Mouse (Mus musculus): ENCODE measurements at regions not wholly inside any gene's neighbourhood (a gene's known extent, or its start where the extent isn't known, plus 50 kb on each side); places are given as distances from the start of the nearest gene placed in this dataset.
"Not testable (repeated sequence)": the region's sequence is repeated elsewhere in the genome, so short reads cannot be mapped to it uniquely, and the experiment has no call there.

GRCm38 (mm10) chr1:43305349-43306278 is 108.8 kb upstream of the Fhl2 start:
- peak; percentile 13 for DNase-seq (ENCODE audit: low read depth, low spot score)

GRCm38 (mm10) chr1:43310711-43311695 is 114.2 kb upstream of the Fhl2 start:
- peak; percentile 32 for DNase-seq (ENCODE audit: low read depth, low spot score)

DNA sequence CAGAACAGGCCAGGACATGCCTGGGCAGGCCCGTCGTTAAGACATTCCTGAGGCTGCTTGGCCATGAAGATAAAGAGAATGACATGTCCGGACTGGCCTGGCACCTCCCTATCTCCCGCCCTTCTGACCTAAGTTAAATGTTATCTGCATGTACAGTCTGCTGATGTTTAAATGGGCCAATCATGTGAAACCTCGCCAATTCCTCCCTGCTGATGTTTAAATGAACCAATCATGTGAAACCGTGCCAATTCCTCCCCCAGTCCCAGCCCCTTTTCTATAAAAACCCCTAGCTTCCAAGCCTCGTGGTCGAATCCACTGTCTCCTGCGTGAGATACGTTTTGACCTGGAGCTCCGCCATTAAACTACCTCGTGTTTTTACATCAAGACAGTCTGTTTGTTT is 119.5 kb upstream of the Fhl2 start:
- DNase-seq (ENCODE audit: low read depth, low spot score), result not testable (repeated sequence)

DNA sequence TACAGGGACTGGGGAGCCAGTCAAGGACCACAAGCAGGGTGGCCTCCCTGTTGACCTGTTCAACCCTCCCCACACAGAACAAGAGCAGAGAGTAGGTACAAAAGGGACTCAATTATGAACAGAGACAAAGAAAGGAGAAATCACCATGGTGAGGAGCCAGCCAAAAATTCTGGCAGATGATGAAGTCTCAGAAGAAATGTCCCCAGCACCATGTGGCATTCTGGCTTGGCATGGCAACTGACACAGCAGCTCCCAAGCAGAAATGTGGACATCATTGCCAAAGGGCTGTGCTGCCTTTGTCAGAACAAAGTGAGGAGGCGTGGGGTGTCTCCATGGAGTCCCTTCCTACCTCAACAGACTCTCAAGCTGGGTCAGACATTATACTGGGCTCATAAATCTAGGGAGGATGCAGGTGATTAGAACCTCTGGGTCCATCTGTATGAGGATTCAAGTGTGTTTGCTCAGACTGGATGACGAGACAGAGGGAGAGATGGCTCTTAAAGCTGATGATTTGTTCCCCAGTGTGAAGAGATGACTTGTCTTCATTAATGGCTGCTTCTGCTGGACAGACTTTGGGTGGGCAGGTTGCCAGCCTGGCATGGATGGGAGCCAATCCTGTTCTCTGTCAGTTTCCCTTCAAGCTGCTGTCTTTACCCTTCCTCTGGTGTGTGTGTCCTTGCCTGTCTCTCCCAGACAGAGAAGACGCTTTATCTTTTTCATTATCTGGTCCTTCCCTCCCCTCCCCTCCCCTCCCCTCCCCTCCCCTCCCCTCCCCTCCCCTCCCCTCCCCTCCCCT is 120.5 kb upstream of the Fhl2 start:
- DNase-seq (ENCODE audit: low read depth, low spot score), result no peak

DNA sequence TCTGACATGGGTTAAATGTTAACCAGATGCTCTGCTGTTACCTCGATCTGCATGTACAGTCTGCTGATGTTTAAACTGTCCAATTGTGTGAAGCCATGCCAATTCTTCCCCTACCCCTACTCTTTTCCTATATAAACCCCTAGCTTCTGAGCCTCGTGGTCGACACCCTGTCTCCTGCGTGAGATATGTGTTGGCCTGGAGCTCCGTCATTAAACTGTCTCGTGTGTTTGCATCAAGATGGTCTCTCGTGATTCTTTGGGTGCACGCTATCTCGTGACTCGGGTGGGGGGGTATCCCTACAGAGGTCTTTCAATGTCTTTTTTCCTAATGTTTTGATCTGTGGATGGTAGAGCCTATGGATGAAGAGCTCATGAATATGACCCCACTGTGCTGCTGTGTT is 110.9 kb upstream of the Nck2 start:
- DNase-seq (ENCODE audit: low read depth, low spot score), result not testable (repeated sequence)

GRCm38 (mm10) chr1:43337168-43337784 is 107.1 kb upstream of the Nck2 start:
- no peak for DNase-seq (ENCODE audit: low read depth, low spot score)

GRCm38 (mm10) chr1:43338096-43338915 is 106.1 kb upstream of the Nck2 start:
- no peak for DNase-seq (ENCODE audit: low read depth, low spot score)

DNA sequence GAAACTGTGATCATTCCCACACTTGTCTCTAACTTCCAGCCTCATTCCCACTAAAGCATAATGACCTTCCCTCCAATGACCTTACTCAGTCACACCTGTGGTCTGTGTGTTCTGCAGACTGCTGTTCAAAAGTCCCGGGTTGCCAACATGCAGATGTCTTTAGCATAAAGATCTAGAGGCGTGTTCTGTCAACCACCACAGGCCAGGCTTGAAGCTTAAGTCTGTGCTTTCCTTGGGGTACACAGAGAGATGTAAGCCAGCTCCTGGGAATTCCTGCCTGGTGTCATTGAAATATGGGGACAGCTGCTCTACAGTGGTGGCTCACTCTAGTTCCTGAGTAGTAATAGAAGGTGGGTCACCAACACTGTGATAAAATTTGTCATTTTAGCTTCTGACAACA is 101.5 kb upstream of the Nck2 start:
- no peak for DNase-seq (ENCODE audit: low read depth, low spot score)

GRCm38 (mm10) chr1:43343410-43343809 is 101.0 kb upstream of the Nck2 start:
- no peak for DNase-seq (ENCODE audit: low read depth, low spot score)

DNA sequence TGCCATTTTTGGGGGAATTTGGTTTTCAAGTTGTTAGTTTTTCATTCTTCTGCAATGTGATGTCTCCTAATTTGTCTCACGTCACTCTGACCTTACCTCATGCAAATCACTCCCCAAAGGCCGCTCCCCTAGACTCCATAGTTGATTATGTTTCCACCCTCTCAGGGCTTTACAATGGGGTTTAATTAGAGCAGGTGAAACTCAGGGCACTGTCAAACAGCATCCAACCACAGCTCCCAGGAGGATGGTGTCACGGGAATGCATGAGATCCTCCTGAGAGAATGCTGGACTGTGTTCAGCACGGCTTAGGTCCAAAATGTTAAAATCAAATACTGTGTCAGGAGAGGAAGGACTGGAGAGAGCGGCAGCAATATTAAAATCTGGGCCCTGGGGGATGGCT is 100.4 kb upstream of the Nck2 start:
- DNase-seq (ENCODE audit: low read depth, low spot score), result no peak

GRCm38 (mm10) chr1:43347152-43347551 is 97.2 kb upstream of the Nck2 start:
- DNase-seq (ENCODE audit: low read depth, low spot score), result no peak

DNA sequence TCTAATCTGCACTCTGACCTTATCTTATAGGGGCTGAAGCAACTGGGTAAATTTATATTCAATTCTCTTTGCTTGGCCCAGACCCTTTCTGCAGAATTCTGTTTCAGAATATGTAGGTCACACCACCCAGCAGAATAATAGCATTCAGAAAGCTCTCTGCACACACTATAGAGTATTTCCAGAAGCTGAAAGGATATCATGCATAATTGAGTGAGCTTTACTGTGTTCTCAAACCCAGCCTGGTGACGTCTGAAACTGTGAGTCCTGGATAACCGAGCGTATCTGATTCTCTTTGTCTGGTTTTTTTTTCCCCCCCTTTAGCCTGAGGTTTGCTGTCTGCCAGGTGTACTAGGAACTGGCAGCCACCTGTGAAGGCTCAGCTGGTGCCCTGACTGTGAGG is 94.4 kb upstream of the Nck2 start:
- no peak for DNase-seq (ENCODE audit: low read depth, low spot score)

DNA sequence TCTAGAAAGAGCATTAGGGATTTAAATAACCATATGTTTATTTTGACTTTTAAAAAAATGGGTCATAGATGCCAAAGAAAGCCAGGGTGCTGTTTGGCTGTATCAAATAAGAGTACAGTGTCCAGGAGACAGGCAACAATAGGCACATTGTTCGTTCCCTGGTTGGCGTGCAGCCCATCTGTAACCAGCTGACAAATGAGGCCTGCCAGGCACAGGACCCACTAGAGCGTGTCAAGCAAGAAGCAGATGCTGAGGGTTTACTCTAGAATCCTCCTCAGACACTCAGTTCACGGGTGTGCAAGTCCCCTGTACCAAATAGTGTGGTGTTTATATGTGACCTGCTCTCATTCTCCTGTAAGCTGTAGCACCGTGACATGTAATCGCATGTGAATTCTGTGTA is 86.2 kb upstream of the Nck2 start:
- peak; percentile 52 for DNase-seq (ENCODE audit: low read depth, low spot score)

DNA sequence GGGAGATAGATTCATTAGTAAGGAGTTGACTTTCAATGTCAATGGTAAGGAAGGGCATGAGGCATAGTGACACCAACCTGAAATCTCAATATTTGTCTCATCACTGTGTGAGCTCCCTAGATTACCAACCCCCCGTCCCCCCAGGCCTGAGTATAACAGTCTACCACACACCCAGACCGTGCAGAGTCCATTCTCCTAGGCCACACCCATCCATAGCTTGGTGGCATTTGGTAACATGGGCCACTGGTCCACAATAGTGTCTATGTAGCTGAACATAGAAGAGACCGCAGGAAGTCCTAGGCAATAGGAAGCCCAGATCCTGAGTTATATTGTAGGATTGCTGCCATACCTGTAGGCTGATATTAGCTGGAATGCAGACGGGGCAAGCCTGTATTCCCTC is 84.7 kb upstream of the Nck2 start:
- no peak for DNase-seq (ENCODE audit: low read depth, low spot score)

DNA sequence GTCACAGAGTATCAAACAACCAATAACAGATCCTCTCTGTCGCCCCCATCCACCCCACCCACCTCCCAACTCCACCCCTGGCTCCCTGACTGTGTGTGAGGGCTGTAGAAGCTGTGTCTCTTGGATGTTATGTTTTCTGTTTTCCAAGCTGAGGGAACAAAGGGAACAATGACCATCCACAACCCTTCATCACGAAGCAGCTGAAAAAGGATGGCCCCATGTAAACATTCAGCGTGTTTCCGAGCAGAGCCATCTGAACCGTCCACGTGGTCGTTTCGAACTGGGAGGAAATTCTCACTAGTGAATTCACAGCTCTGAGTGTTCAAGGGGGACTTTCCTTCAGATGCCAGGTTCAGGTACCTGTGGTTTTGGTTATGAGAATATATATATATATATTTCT is 84.1 kb upstream of the Nck2 start:
- DNase-seq (ENCODE audit: low read depth, low spot score), result no peak

DNA sequence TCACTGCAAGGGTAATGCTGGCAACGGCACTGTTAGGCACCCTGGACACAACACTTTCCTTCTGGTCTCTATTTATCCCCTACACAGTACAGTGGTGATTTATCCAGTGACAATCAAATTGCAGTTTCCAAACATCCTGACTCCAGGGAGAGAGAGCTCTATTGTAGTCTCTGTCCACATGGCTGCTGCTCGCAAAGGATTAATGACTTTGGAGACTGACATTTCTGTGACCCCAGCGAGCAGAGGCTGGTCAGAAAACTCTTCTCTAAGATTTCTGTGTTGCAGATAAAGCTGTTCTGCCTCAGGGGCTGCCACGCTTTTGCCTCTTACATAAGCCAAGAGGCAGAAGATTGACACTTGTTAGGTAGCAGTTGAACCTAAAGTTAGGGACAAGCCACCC is 83.6 kb upstream of the Nck2 start:
- DNase-seq (ENCODE audit: low read depth, low spot score), result no peak

- DNase-seq (ENCODE audit: low read depth, low spot score), result no peak
Measured at GRCm38 (mm10) chr1:43361455-43361863, 82.9 kb upstream of the Nck2 start.

DNA sequence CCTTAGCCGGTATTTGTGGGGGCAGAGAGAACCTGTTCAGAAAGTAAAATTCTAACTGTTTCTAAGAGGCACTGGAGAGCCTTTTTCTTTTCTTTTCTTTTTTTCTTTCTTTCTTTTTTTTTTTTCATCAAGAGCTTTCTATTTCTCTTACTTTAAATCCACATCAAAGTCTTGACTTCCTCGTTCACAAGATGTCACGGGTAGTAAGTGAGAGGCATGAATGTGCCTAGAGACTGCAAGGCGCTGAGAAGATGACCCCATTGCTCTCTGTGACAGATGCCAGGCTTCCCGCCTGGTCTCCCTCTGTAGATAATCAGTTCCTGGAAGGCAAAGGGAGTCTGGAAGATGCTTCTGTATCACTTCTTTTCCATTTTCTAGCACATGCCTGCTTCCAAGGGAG is 82.2 kb upstream of the Nck2 start:
- DNase-seq (ENCODE audit: low read depth, low spot score), result no peak

DNA sequence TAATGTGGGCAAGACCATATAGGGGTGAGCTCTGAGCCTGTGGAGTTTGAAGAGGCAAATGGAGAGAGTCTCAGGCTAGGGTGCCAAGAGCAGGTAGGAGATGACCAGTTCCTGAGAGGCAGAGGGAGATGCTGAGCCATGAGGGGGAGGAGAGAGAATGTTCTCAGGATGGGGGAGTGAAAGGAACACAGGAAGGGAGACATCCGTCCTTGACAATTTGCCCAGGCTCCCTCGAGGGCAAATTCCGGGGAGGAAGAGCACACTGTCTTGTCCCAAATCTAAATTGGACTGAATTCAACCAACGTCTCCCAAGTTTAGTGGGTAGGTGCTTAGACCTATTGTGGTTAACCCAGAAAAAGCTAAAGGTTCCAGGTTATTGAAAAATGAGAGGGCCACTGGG is 81.2 kb upstream of the Nck2 start:
- no peak for DNase-seq (ENCODE audit: low read depth, low spot score)

- no peak for DNase-seq (ENCODE audit: low read depth, low spot score)
Measured at GRCm38 (mm10) chr1:43366433-43366832, 77.9 kb upstream of the Nck2 start.

All from forelimb bud, embryonic 11.5 days (tissue).